Mouse (Mus musculus) urinary bladder, postnatal 36 days (tissue): ENCODE data around the gene Olfr576.

Experiments used
- DNase-seq, 2 experiments: peaks; one replicate each; pipeline ENCODE4 v3.0.0; 2022; ENCODE audit warnings: low spot score in 2 of 2, mixed read lengths in 1 of 2

Olfr576 gene

GRCm38 (mm10) chr7:102962360-102962759, at the start of gene Olfr576:
TSS of gene Olfr576 (plus strand) at chr7:102962660.
- DNase-seq = no peak

GRCm38 (mm10) chr7:102915261-102915660, 47.2 kb upstream of the Olfr576 start:
- DNase-seq = no peak

GRCm38 (mm10) chr7:102916405-102916804, 46.1 kb upstream of the Olfr576 start:
- no peak for DNase-seq

- no peak for DNase-seq
Observed at GRCm38 (mm10) chr7:102917032-102917875, 45.2 kb upstream of the Olfr576 start, which contains the start of gene Olfr571. TSS of gene Olfr571 (minus strand) at chr7:102917536.

GRCm38 (mm10) chr7:102919632-102920031, 42.8 kb upstream of the Olfr576 start:
- DNase-seq = no peak

GRCm38 (mm10) chr7:102924109-102924508, 38.4 kb upstream of the Olfr576 start, which contains the start of gene Olfr572:
TSS of gene Olfr572 (plus strand) at chr7:102924409.
- DNase-seq = no peak

GRCm38 (mm10) chr7:102927105-102927504, 35.4 kb upstream of the Olfr576 start:
- no peak for DNase-seq

GRCm38 (mm10) chr7:102942475-102942874, 20.0 kb upstream of the Olfr576 start, which contains the start of gene Olfr573-ps1:
TSS of gene Olfr573-ps1 (minus strand) at chr7:102942575.
- DNase-seq = no peak

- DNase-seq = no peak
Observed at GRCm38 (mm10) chr7:102943417-102943816, 19.0 kb upstream of the Olfr576 start.

- DNase-seq = no peak
Observed at GRCm38 (mm10) chr7:102948167-102948566, 14.3 kb upstream of the Olfr576 start, which contains the start of gene Olfr574. TSS of gene Olfr574 (plus strand) at chr7:102948467.

GRCm38 (mm10) chr7:102950732-102951131, 11.7 kb upstream of the Olfr576 start:
- no peak for DNase-seq

- DNase-seq = no peak
Observed at GRCm38 (mm10) chr7:102958137-102958536, 4.3 kb upstream of the Olfr576 start.

GRCm38 (mm10) chr7:102958593-102958992, 3.9 kb upstream of the Olfr576 start, which contains the start of gene Olfr575:
TSS of gene Olfr575 (minus strand) at chr7:102958775.
- DNase-seq = no peak

GRCm38 (mm10) chr7:102974399-102974798, 11.9 kb downstream of the Olfr576 start:
- DNase-seq = no peak

- no peak for DNase-seq
Observed at GRCm38 (mm10) chr7:102975843-102976242, 13.4 kb downstream of the Olfr576 start, which contains the start of gene Olfr577. TSS of gene Olfr577 (minus strand) at chr7:102975943.

- no peak for DNase-seq
Observed at GRCm38 (mm10) chr7:102989224-102989623, 26.8 kb downstream of the Olfr576 start, which contains the start of gene Olfr578. TSS of gene Olfr578 (minus strand) at chr7:102989324.
